Mouse (Mus musculus) lung, postnatal 0 days (tissue): ENCODE data around the gene Vps72. TPM values are rescaled to one million over a fixed set of nuclear protein-coding genes. Genes with fewer than 3 reads are reported as not detected.

Source experiments
- ATAC-seq: fragments of 200-750 bp; cut with Nextera tagmentation; 2 replicates; pipeline ENCODE4 v1.8.0; 2017; ENCODE audit warnings: moderate library complexity
- DNase-seq: peaks from one replicate; pipeline ENCODE4 v3.0.0-alpha.2; 2016; ENCODE audit warnings: low spot score
- H3K27ac ChIP-seq: fragments of 300-500 bp; sonication (generic); 2 replicates; pipeline ENCODE4 v1.5.1; 2014; ENCODE audit warnings: antibody characterized with exemption, mild to moderate bottlenecking, low read length, mixed read lengths
- H3K27me3 ChIP-seq: fragments of 300-500 bp; sonication (generic); replicated peaks from 2 replicates; pipeline ENCODE4 v1.6.1; 2014; ENCODE audit warnings: low read length, mixed read lengths; ENCODE audit not compliant: insufficient read depth
- H3K36me3 ChIP-seq: fragments of 300-500 bp; sonication (generic); 2 replicates; pipeline ENCODE4 v1.6.1; 2014; ENCODE audit warnings: low read length, mixed read lengths; ENCODE audit not compliant: insufficient read depth
- H3K4me1 ChIP-seq: fragments of 300-500 bp; sonication (generic); 2 replicates; pipeline ENCODE4 v1.6.1; 2014; ENCODE audit warnings: antibody characterized with exemption, low read depth, low read length, mixed read lengths; ENCODE audit not compliant: insufficient read depth
- H3K4me2 ChIP-seq: fragments of 300-500 bp; sonication (generic); replicated peaks from 2 replicates; pipeline ENCODE4 v1.6.1; 2014; ENCODE audit warnings: low read depth, mild to moderate bottlenecking, low read length, moderate library complexity, mixed read lengths
- H3K4me3 ChIP-seq: fragments of 300-500 bp; sonication (generic); 2 replicates; pipeline ENCODE4 v1.5.1; 2014; ENCODE audit warnings: low read depth, low read length
- H3K9ac ChIP-seq: fragments of 300-500 bp; sonication (generic); replicated peaks from 2 replicates; pipeline ENCODE4 v1.6.1; 2014; ENCODE audit warnings: low read depth, mild to moderate bottlenecking
- H3K9me3 ChIP-seq: fragments of 300-500 bp; sonication (generic); 2 replicates; pipeline ENCODE4 v1.6.1; 2016; ENCODE audit warnings: low read length, mixed read lengths
- CTCF ChIP-seq: IDR thresholded peaks from 2 replicates; pipeline ENCODE4 v1.5.1; 2016; ENCODE audit warnings: antibody characterized with exemption, mild to moderate bottlenecking
- EP300 ChIP-seq: IDR thresholded peaks from 2 replicates; pipeline ENCODE4 v1.6.1; 2016; ENCODE audit warnings: antibody characterized with exemption, mild to moderate bottlenecking, control low read depth
- WGBS: fragments of 180-500 bp; shearing (Covaris S2); extraction: QIAGEN DNeasy Blood & Tissue Kit; methylation state at CpG from one replicate; pipeline ENCODE4 v1.1.7; 2014; 5-methylcytosine and 5-hydroxymethylcytosine counted together
- microRNA-seq: library from miRNA; unstranded; fragments of <30 nt; microRNA quantifications from one replicate; pipeline ENCODE4, GENCODE M21; 2016
- polyA plus RNA-seq: library from polyadenylated mRNA; unstranded; fragments of >200 nt; fragmentation: Nextera tagmentation; extraction: Ambion mirVana; gene quantifications from 2 replicates; pipeline ENCODE4 v1.2.1, GENCODE M21; 2015

Gene Vps72
- polyA plus RNA-seq, 1 experiment from 2014 or later, result 82.9 TPM

- DNase-seq (no peak), ATAC-seq (no peak)
- Histone ChIP-seq H3K9me3 (no peaks in the 10 kb centered on the region), H3K4me1 (peaks cover 4% of the 10 kb centered on the region; the same call in 1 of the 2 replicates), H3K27me3 (no peaks in the 10 kb centered on the region), H3K4me3 (no peak overlapping the region), H3K36me3 (peaks cover 3% of the 10 kb centered on the region; the same call in 1 of the 2 replicates), H3K9ac (no peak overlapping the region), H3K27ac (no peak overlapping the region), H3K4me2 (no peak overlapping the region)
- WGBS, result 83% methylated on average over 5 of the region's 5 CpGs
- TF ChIP-seq CTCF (no peak), EP300 (no peak)
Observed at GRCm38 (mm10) chr3:95164256-95164550, 53.4 kb downstream of the Vps72 start.

- peaks cover 1% of the 10 kb centered on the region; the same call in 1 of the 2 replicates for H3K4me1 ChIP-seq
- 81% methylated on average over 5 of the region's 5 CpGs for WGBS
- H3K4me3 ChIP-seq, result no peak overlapping the region
- H3K9ac ChIP-seq, result no peak overlapping the region
- no peaks in the 10 kb centered on the region for H3K9me3 ChIP-seq
- no peak overlapping the region for H3K27ac ChIP-seq
- DNase-seq (no peak), ATAC-seq (no peak)
- H3K27me3 ChIP-seq, result no peaks in the 10 kb centered on the region
- H3K36me3 ChIP-seq, result peaks cover 3% of the 10 kb centered on the region; the same call in 1 of the 2 replicates
- H3K4me2 ChIP-seq, result no peak overlapping the region
- TF ChIP-seq EP300 (no peak), CTCF (no peak)
Observed at GRCm38 (mm10) chr3:95164840-95165239, 54.0 kb downstream of the Vps72 start.

- Histone ChIP-seq H3K9me3 (no peaks in the 10 kb centered on the region), H3K4me3 (no peak overlapping the region), H3K9ac (no peak overlapping the region), H3K36me3 (peaks cover 3% of the 10 kb centered on the region; the same call in 1 of the 2 replicates), H3K27me3 (peaks cover 11% of the 10 kb centered on the region), H3K4me2 (no peak overlapping the region), H3K27ac (no peak overlapping the region), H3K4me1 (0 out of 2 replicates have a peak, but pooled peaks cover 6% of the 10 kb centered on the region)
- DNase-seq (no peak), ATAC-seq (no peak)
- TF ChIP-seq CTCF (no peak), EP300 (no peak)
- WGBS, result 95% methylated on average over 10 of the region's 10 CpGs
Observed at GRCm38 (mm10) chr3:95169996-95170395, 59.2 kb downstream of the Vps72 start.

GRCm38 (mm10) chr3:95171105-95171504 lies 60.3 kb downstream of the Vps72 start:
- no peak for DNase-seq
- Histone ChIP-seq H3K36me3 (peaks cover 3% of the 10 kb centered on the region; the same call in 1 of the 2 replicates), H3K9me3 (no peaks in the 10 kb centered on the region), H3K4me3 (no peak overlapping the region), H3K4me1 (0 out of 2 replicates have a peak, but pooled peaks cover 6% of the 10 kb centered on the region), H3K9ac (no peak overlapping the region), H3K27me3 (peaks cover 11% of the 10 kb centered on the region), H3K4me2 (no peak overlapping the region), H3K27ac (no peak overlapping the region)
- WGBS, result 59% methylated on average over 6 of the region's 6 CpGs
- TF ChIP-seq CTCF (no peak), EP300 (no peak)
- ATAC-seq, result no peak

Small RNAs within 50 kb of the gene (microRNA-seq; reads per million reads assigned to microRNA genes)
- gene Mir8099-1, result not detected

Other genes starting within 250 kb of the Vps72 start
- 234 and 249 TPM in 2 replicates for gene Psmb4, start 224.1 kb upstream of the Vps72 start, polyA plus RNA-seq
- gene Selenbp1, start 178.0 kb upstream of the Vps72 start, polyA plus RNA-seq, result 1,021 and 1,046 TPM in 2 replicates
- gene Rfx5, start 156.9 kb upstream of the Vps72 start, polyA plus RNA-seq, result 3.3 and 3.5 TPM in 2 replicates
- gene Pi4kb, start 136.3 kb upstream of the Vps72 start, polyA plus RNA-seq, result 13.6 and 15.6 TPM in 2 replicates
- gene Zfp687, start 95.6 kb upstream of the Vps72 start, polyA plus RNA-seq, result 9.9 and 10.1 TPM in 2 replicates
- gene Psmd4, start 68.4 kb upstream of the Vps72 start, polyA plus RNA-seq, result 170 and 185 TPM in 2 replicates
- gene Pip5k1a, start 4.1 kb upstream of the Vps72 start, polyA plus RNA-seq, result 18.1 and 18.6 TPM in 2 replicates
- gene Tmod4, start 13.5 kb downstream of the Vps72 start, polyA plus RNA-seq, result 2.0 and 2.9 TPM in 2 replicates
- 51.8 and 54.1 TPM in 2 replicates for gene Scnm1, start 23.0 kb downstream of the Vps72 start, polyA plus RNA-seq
- 13.3 and 14.0 TPM in 2 replicates for gene Lysmd1, start 23.1 kb downstream of the Vps72 start, polyA plus RNA-seq
- 9.0 and 9.7 TPM in 2 replicates for gene Tnfaip8l2, start 31.3 kb downstream of the Vps72 start, polyA plus RNA-seq
- 1.3 and 1.8 TPM in 2 replicates for gene Sema6c, start 49.4 kb downstream of the Vps72 start, polyA plus RNA-seq
- 4.3 and 4.7 TPM in 2 replicates for gene Gabpb2, start 106.9 kb downstream of the Vps72 start, polyA plus RNA-seq
- 104 and 120 TPM in 2 replicates for gene Cdc42se1, start 117.7 kb downstream of the Vps72 start, polyA plus RNA-seq
- gene Mllt11, start 121.1 kb downstream of the Vps72 start, polyA plus RNA-seq, result 5.9 and 6.5 TPM in 2 replicates
- gene Gm128, start 130.6 kb downstream of the Vps72 start, polyA plus RNA-seq, result 1.5 and 1.6 TPM in 2 replicates
- gene Bnipl, start 140.2 kb downstream of the Vps72 start, polyA plus RNA-seq, result 2.5 and 2.8 TPM in 2 replicates
- 65.8 and 68.0 TPM in 2 replicates for gene Mindy1, start 170.3 kb downstream of the Vps72 start, polyA plus RNA-seq
- 11.6 and 14.5 TPM in 2 replicates for gene Prune1, start 171.1 kb downstream of the Vps72 start, polyA plus RNA-seq
- 1.4 and 1.6 TPM in 2 replicates for gene Anxa9, start 196.2 kb downstream of the Vps72 start, polyA plus RNA-seq
- gene Cers2, start 203.8 kb downstream of the Vps72 start, polyA plus RNA-seq, result 291 and 299 TPM in 2 replicates
- gene Setdb1, start 246.2 kb downstream of the Vps72 start, polyA plus RNA-seq, result 11.5 and 13.2 TPM in 2 replicates